Mouse (Mus musculus) adrenal gland, adult 2 months (tissue): Measurements from ENCODE around the gene Yeats2. TPM values are rescaled to one million over a fixed set of nuclear protein-coding genes. Genes with fewer than 3 reads are reported as not detected.

ENCODE experiments used
- DNase-seq: peaks from one replicate; pipeline ENCODE4 v3.0.0; 2021
- polyA plus RNA-seq: library from polyadenylated mRNA; depleted of rRNA; stranded (reverse); fragments of >200 nt; gene quantifications from 2 replicates; pipeline ENCODE4 v1.2.3, GENCODE M21; 2012
- total RNA-seq, 2 experiments: library from RNA; stranded (reverse); gene quantifications; 2 replicates each; pipeline ENCODE4 v1.2.3; 2021

Gene Yeats2
- total and polyA plus RNA-seq, 3 experiments, result 20.4 to 33.7 (median 24.8) TPM

DNA sequence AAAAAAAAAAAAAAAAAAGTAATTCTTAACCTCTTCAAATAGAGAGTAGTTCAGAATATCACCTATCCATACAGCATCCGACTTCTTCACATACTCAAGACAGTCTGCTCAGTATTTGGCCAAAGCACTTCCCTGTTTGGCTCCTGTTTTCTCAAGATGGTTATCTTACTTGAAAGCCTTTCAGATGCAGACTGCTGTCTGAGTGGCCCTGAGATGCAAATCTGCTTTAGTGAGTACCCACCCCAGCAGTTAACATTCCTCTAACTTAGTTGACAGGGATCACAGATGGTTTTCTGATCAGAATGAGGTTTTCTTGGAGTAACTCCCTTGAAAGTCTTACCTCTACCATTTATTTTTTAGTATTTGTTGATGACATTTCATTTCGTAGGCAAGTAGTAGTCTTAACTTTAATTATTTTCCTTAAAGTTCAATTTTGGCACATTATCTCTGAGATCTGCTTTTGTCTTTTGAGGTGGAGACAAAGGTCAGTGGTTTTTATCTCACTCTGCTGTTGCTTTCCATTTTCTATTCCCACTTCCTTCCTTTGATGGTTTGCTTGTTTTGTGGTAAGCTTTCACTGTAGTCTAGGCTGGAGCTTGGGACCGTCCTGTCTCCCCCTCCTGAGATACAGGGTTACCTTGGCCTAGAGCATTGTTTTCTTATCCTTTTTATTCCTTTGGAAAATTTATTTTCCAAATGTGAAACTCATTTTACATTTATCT, 50.5 kb downstream of the Yeats2 start:
- DNase-seq, result no peak

DNA sequence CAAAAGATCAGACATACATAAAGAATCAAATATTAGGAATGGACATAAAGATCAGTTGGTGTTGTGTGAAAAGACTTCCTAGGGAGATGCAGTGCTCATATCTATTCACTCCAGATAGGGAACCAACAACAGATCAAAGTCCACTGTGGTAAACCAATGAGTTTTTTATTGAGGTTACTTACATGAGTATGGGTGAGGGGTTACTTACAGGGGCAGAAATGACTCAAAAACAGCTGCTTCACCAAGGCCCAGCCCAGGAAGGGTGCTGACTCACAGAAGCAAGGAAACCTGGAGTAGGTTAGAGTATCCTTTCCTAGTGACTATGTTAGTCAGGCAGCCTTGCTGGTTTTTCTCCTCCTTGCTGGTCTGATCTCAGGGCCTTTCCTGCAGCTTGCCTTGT, 51.2 kb downstream of the Yeats2 start:
- peak; percentile 17 for DNase-seq

DNA sequence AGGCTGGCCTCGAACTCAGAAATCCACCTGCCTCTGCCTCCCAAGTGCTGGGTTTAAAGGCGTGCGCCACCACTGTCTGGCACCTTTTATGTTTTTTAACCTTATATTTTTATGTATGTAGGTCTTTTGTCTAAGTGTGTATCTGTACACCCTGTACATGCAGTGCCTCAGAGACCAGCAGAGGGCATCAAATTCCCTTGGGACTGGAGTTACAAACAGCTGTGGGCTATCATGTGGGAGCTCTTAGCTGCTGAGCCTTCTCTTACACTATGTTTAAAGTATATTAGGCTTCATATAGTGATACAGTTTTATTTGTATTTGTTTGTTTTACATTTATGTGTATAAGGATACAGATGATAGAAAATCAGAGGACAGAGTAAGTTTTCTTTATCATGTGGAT, 54.7 kb downstream of the Yeats2 start:
- DNase-seq, result peak; percentile 24

DNA sequence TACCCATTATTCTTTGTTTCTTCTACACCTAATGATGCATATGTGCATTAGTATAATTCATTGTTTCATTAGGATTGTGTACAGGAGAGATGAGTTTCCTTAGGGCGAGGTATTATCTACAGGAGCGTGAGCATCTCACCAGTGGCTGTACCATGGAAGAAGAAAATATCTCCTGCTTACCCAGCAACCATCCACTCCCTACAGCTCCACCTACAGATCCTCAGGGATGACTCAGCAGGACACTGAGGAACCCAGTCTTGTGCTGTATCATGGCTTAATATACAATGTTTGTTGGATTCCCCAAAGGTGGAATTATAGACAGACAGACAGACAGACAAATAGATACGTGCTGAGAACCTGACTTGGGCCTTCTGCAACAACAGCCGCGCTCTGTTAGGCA, 56.1 kb downstream of the Yeats2 start:
- no peak for DNase-seq

DNA sequence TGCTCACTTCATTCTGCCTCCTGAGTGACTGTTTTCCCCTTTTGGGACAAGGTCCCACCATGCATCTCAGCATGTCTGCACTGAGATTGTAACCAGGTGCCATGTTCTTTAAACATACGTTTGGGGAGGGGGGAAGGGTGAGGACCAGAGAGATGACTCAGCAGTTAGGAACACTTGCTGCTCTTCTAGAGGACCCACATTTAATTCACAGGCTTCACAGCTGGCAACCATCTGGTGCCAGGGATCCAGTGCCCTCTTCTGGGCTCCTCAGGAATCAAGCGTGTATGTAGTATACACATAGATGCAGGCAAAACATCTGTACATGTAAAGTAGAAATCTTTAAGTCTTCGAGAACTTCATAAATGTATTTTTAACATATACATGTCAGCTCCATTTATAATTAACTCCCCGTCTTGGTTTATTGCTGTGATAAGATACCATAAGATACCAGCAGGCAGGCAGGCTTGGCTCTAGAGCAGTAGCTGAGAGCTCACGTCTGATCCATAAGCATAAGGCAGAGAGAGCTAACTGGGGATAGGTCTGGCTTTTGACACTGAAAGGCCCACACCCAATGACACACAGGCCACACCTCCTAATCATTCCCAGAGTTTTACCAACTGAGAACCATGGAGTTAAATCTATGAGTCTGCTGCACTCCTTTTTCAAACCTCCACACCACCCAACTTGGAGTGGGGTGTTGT, 58.8 kb downstream of the Yeats2 start:
- no peak for DNase-seq

DNA sequence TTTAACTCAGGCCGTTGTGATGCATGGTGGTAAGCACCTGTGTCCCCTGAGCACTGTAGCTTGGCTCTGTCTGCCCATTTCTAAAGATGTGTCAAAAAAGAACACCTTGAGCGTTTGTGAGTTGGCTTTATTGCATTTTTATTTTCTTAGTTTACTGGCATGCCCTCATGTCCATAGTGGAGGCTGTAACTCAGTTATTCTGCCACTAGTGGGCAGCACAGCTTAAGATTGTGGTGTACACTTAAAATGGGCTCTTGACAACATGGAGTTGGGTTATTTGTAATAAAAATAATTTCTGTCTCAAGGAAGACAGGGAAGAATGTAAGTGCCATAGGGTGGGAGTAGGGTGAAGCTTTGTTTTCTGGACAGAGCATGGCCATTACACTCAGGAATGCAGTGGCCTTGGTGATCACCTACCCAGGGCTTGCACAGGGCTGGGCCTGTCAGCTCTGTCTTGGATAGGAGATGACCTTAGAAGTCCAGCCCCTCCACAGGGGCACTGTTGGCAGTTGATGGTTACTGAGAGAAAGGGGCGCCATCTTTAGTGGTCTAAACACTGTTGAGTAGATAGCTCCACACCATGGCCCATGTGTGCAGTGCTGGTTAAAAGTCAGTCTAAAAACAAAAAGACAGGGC, 72.8 kb downstream of the Yeats2 start:
- peak; percentile 57 for DNase-seq

DNA sequence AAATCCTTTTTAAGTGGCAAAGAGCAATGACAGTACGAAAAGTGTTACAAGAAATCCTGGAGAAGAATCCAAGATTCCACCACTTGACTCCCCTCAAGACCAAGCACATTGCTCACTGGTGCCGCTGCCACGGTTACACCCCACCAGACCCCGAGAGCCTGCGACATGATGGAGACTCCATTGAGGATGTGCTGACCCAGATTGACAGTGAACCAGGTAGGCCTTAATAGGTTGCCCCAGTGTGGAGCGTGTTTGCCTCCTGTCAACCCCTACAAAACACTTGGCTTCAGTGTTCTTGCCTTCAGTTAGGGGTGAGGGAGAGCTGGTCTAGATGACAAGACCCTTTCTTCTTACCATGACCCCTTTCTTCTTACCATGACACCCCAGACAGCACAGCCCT, 81.9 kb downstream of the Yeats2 start:
- no peak for DNase-seq

DNA sequence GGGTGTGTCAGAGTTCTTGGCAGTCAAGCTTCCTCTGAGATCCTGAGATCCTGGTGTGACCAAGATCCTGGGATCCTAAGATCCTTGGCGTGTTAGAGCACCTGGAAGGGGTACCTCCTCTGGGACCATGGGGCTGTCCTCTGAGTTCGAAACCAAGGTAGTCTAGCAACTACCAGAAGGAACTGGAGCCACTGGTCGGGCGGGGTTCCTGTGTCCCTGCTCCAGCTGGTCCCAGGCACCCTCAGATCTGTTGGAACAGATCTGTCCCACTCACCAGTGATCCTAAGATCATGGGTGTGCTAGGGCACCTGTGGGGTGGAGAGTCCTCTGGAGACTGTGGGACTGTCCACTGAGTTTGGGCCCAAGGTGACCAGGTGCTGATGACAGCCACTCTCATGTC, 85.8 kb downstream of the Yeats2 start:
- no peak for DNase-seq

DNA sequence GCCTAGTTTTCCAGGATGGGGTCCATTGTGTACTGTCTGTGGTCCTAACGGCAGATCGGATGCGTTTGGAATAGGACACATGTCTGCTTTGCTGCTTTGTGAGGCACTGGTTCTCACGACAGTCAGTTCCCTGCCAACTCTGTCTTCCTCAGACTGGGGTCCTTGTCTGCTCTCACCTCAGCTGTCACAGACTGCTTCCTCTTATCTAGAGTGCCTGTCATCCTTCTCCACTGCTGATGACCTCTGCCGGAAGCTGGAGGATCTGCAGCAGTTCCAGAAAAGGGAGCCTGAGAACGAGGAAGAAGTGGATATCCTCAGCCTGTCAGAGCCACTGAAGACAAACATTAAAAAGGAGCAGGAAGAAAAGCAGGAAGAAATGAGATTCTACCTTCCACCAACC, 86.6 kb downstream of the Yeats2 start:
- no peak for DNase-seq

DNA sequence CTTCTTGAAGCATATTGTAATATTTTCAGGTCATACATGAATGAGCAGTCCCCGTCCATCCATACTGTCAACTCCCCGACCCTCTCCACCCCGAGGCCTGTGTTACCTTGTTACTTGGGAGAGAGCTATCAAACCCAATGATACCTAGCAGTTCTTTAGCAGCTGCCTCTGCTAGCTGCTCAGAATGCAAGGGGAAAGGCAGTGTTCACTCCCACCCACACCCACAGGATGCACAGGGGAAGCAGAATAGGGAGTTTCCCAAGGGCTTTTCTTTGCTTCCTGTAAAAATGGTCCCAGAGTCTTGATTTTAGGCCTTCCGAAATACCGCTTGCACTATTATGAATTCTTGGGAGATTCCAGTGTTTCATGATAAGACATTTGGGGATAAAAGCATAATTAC, 87.3 kb downstream of the Yeats2 start:
- no peak for DNase-seq

DNA sequence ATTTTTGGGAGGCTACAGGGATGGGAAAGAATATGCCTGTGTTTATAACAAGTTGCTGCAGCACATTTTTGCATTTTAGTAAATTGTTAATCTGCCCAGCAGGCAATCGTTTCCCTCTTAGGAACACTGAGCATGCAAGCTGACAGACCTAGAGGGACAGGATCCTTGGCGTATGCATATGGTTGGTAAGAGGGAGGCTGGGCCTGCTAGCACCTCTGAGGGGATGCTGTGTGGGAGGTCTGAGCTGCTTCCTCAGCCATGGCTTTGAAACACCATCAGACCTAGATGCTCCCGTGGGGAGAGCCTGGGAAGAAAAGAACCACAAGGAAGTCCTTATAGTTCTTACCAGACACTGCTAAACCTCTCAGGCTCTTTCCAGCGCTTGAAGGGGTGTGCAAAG, 93.5 kb downstream of the Yeats2 start:
- no peak for DNase-seq

DNA sequence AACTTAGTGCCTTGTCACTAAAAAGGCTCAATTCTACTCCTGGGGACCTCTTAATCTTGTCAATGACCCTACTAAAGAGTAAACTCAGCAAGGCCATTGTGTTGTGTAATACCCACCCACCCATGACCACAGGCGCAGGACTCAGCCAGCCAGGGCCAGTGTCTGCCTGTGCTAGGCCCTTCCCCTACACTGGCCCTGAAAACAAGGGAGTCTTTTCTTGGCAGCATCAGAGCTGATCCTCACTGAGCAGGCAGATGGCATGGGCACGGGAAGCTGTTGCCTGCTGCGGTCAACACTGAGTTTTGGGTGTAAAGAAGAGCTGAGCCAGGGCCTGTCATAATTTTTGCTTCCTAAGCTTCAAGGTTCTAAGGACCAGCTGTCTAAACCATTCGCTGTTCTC, 96.6 kb downstream of the Yeats2 start:
- DNase-seq, result peak; percentile 81

DNA sequence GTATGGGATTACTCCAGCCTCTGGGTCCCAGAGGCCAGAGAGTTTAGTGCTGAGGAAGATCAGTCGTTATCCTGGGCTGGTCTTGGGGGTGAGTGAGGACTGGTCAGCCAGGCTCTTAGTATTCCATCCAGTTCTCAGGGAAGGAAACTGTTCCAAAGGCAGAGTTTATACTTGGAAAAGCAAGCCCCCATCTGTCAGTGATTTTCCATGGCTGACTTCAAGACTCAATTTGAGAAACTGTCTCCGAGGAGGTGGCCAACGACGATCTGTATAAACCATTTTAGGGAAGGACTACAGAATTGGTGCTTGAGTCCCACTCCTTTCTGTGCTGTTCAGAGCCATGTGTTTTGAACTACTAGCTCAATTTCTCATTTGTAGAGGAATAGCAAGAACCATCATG, 97.8 kb downstream of the Yeats2 start:
- no peak for DNase-seq

DNA sequence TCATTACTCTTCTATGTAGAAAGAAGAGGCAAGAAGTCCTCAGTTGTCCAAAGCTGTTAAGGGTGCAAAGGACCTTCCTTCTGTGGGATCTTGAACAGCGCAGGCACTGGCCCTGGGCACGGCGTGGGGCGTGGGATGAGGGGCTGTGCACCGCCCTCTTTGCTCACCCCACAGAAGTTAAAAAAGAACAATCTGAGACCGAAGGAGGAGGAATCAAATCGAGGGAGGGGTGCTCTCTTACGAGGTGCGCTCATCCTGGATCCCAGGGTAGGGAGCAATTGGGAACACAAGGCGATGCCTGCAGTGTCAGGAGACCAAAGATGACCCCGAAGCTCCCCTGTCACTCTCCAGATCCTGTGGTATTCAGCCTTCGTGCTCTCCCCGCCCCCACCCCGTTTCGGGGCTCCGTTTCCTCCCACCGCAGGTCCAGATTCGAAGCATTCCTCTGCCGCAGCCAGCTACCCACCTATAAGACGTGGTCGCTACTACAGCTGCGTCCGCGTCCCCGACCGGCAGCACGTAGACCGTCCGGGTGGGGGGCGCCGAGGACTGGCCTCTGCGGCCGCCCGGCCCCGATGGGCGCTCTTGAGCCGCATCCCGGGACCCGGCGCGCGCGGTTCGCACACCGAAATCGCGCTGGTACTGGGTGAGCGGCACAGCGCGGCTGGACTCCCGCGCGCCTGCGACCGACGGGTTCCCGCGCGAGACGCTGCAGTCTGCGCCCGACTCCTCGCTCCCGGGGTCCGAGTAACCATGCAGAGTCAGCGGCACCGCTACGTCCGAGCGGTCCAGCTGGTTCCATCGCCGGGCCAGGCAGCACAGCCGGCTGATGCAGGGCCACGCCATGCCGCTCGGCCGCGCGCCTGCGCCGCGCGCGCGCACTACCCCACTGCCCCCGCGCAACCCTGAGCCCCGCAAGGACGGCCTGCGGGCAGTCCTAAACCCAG, 99.9 kb downstream of the Yeats2 start, which contains the start of gene Map6d1:
Gene Map6d1, minus strand, starts transcription at position 891 of the 947 bp plus-strand sequence.
- peak; percentile 77 for DNase-seq

DNA sequence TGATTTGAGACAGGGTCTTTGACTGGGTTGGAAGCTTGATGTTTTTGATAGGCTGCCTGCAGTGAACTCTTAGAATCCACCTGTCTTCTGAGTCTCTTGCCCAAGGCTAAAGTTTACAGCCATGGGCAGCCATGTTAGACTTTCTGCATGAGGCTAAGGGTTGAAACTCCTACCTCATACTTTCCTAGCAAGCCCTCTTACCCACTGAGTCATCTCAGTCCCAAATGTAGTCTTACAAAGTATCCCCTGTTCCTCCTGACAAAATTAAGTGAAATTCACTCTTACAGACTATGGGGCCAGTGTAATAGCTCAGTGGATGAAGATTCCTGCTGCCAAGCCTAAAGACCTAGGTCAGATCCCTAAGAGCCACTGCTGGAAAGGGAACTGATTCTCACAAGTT, 106.2 kb downstream of the Yeats2 start:
- no peak for DNase-seq

DNA sequence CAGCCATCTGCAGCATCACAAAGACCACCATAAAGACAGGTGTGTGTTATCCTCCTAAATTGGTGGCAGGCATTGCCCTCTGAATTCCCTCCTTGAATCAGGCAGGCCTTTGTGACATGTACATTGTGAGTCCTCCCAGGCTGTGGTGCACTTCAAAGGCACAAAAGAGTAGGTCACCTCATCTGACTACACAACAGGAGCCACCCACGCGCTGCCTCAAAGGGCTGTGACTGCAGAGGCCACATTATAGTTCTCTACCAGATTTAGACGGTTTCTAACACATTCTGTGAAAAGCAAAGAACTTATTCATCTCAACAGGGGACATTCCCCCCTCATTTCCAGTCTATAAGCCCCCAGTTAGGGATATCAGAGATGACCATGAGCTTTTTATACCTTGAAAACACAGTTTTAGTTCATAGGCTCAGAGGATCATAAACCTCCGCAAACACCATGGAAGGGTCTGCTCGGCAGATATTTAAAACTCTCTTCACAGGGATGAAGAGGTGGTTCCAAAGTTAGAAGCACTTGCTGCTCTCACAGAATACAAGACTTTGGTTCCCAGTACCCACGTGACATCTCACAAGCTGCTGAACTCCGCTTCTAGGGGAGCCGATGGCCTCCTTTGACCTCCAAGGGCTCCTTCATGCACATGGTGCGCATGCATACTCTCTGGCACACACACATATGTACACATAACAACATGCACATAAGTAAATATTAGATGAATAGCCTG, 107.7 kb downstream of the Yeats2 start:
- DNase-seq, result no peak

DNA sequence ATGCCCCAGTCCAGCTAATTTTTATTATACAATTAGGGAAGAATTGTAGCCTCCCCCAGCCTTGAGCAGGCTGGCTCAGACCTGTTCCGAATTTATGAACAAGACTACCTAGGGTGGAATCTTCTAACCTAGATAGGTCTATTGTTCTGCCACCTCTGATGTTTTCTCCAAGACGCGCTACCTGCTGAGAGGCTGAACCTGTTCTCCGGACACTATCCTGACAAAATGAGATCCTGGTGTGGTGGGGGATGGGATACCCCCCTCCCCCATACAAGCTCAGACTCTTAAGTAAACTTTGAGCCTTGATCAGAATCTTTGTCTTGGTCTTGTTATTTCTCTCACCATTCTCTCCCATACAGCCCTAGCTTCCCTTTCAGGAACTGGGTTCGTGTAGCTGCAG, 117.1 kb downstream of the Yeats2 start:
- no peak for DNase-seq

DNA sequence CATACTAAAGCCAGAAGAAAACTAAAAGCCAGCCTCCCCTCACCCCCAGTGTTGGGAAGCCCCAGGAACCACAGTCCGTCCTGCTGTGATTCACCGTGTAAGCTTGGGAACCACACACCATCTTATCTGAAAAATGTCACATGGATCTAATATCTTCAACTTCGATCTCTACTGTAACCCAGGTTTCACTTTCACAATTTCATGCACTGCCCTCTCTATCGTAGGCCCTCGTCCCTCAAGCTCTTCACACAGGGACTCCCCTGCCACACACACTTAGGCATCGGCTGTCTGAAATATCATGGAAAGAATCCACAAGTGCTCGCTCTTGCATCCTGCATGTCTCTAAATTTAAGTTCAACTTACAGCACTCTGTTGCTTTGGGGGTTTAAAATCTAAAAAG, 124.2 kb downstream of the Yeats2 start:
- DNase-seq, result no peak

DNA sequence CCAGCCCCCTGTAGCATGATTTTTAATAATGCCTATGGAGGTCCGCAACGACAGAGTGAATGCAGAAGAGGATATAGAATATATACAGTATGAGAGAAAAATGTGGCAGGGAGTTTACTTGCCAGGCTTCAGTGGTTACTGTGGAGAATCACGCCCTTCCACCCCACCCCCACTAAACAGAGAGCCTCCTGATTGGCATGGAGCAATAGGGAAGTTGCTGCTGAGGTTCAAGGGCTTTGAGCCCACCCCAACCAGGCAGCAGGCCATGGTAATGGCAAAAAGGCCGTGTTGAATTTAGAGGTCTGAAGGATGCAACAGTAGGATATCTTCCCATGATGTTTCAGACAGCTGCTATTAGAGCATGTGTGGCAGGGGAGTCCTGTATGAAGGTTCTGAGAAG, 130.5 kb downstream of the Yeats2 start:
- DNase-seq, result no peak

DNA sequence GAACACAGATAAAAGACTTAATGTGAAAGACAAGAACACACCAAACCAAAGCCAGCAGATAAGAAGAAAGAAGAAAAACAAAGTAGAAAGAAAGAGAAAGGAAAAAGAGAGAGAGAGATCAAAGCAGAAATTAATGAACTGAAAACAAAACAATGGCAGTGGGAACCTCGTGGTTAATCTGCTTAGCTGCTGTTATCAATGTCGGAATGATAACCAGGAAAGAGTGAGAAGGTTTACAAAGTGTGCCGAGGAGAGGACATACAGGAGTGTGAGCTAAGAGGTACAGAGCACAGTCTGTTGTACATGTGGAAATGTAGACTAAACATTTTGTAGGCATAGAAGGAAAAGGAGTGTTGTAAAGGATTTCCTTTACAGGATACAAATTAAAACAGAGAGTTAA, 132.1 kb downstream of the Yeats2 start:
- DNase-seq, result no peak

DNA sequence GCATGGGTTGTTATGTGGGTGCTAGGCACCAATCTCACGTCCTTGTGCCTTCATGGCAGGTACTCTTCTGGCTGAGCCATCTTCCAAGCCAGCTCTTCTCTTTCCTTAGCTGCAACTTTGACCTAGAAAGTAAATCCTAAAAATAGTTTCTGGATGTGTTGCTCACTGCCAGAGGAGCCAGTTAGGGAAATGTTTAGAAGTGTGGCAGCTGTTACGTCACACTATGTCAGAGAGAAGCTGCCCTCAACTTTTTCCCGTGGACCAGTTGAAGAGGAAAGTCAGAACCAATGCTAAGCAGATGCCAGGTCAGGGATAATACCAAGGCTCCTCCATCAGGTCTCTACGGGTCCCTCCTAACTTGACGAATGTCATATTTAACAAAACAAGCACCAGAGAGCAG, 138.5 kb downstream of the Yeats2 start:
- DNase-seq, result no peak

DNA sequence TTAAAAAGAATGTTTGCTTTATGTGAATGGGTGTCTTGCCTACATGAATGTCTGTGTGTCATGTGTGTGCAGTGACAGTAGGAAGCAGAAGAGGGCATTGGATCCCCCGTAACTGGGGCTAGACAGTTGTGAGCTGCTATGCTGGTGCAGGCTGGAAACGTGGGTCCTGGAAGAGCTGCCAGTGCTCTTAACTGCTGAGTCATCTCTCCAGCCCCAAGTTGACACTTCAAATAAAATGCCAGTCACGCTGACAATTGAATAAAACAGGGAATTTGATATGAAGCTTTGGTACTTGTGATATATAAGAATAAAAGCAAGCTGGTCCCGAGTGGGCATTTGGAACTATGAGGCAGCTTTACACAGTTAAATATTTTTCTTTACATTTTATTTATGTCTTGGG, 139.4 kb downstream of the Yeats2 start:
- no peak for DNase-seq
